In the genomic region with DNA sequence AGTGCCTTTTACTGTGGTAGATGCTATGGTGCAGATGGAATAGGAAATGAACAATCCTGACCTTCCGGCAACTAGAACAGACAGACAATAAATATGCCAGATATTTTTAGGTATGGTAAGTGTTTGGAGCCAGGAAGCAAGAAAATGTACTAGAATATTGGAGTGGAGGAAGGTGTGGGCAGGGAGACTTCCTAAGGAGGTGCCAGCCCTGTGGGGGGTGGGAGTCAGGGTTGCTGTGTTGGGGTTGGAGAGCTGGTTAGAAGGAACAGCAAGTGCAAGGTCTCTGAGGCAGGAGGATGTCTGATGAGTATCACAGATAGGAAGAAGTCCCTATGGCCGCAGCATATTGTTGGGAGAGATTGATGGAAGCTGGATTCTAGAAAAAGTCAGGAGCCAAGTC, we compare ENCODE assay signal across 31 mouse cellular contexts. TPM values are rescaled to one million over a fixed set of nuclear protein-coding genes. Genes with fewer than 3 reads are reported as not detected.
DNase-seq lines count a peak whose midpoint lies in the region; ATAC-seq lines count a peak whose summit lies in the region.
"Had no signal": no experiment of that assay in that cellular context is flagged by ENCODE, and none has a peak within 500 bp of the region (broad histone marks: within the 10 kb centered on the region; RNA-seq: fewer than 3 reads in every experiment).

No protein-coding gene starts in this region.

- H3K9me3 ChIP-seq in kidney, embryonic 16.5 days (ENCODE audit: low read length) = no peaks in the 10 kb centered on the region
- no peaks in the 10 kb centered on the region for H3K9me3 ChIP-seq in lung, embryonic 16.5 days (ENCODE audit: control insufficient read depth, low read length)
- H3K9me3 ChIP-seq: embryonic facial prominence, embryonic 13.5 days; forebrain, embryonic 10.5 days; forebrain, embryonic 15.5 days; heart, embryonic 13.5 days; limb, embryonic 12.5 days; liver, embryonic 15.5 days; stomach, embryonic 15.5 days had no signal

- ATAC-seq in kidney, embryonic 16.5 days (ENCODE audit: low FRiP score, low TSS enrichment) = no peak
- ATAC-seq in lung, embryonic 16.5 days (ENCODE audit: low read depth) = 0 out of 2 replicates have a peak, but pooled peaks have one; percentile 31
- ATAC-seq: forebrain, embryonic 15.5 days; intestine, postnatal 0 days; midbrain, embryonic 16.5 days; Patski had no signal

- 61% methylated on average over 2 of the region's 2 CpGs for WGBS in kidney, embryonic 16.5 days
- 70% methylated on average over 2 of the region's 2 CpGs for whole genome bisulfite sequencing in lung, embryonic 16.5 days

- H3K27ac ChIP-seq in kidney, embryonic 16.5 days (ENCODE audit: low read length) = no peak overlapping the region
- H3K27ac ChIP-seq in lung, embryonic 16.5 days (ENCODE audit: low read length) = no peak overlapping the region
- H3K27ac ChIP-seq: embryonic facial prominence, embryonic 13.5 days; forebrain, embryonic 10.5 days; forebrain, embryonic 15.5 days; heart, embryonic 13.5 days; hindbrain, embryonic 14.5 days; layer of hippocampus, adult 2 months; limb, embryonic 12.5 days; liver, embryonic 15.5 days; stomach, embryonic 15.5 days had no signal

- H3K4me1 ChIP-seq in kidney, embryonic 16.5 days (ENCODE audit: insufficient read depth, low read length) = peaks cover 10% of the 10 kb centered on the region
- H3K4me1 ChIP-seq in lung, embryonic 16.5 days (replicated peaks; ENCODE audit: control insufficient read depth, insufficient read depth, low read length) = peaks cover 3% of the 10 kb centered on the region; the same call in 1 of the 2 replicates
- H3K4me1 ChIP-seq: liver, embryonic 15.5 days had no signal

- DNase-seq in adrenal gland, postnatal 36 days = peak; percentile 10 to 28
- DNase-seq in adrenal gland, adult 8-10 months = no peak
- DNase-seq in kidney, postnatal 10 days = peak; percentile 29
- no peak for DNase-seq in lung, postnatal 14 days
- DNase-seq in kidney, postnatal 36 days = peak; percentile 22 to 33
- DNase-seq: cerebellum, adult 11-12 months; cerebellum, adult 9-11 months; gastrocnemius, postnatal 10 days; heart, postnatal 10 days; lung, embryonic 14.5 days; lung, postnatal 36 days had no signal

- H3K4me3 ChIP-seq in kidney, embryonic 16.5 days (ENCODE audit: low read length) = no peak overlapping the region
- no peak overlapping the region for H3K4me3 ChIP-seq in lung, embryonic 16.5 days (ENCODE audit: low read length)
- H3K4me3 ChIP-seq: embryonic facial prominence, embryonic 13.5 days; forebrain, embryonic 10.5 days; forebrain, embryonic 15.5 days; heart, embryonic 13.5 days; layer of hippocampus, adult 2 months; limb, embryonic 12.5 days; liver, embryonic 15.5 days; stomach, embryonic 15.5 days had no signal

- H3K4me2 ChIP-seq in kidney, embryonic 16.5 days (replicated peaks; ENCODE audit: low read depth, low read length) = no peak overlapping the region
- H3K4me2 ChIP-seq in lung, embryonic 16.5 days (ENCODE audit: low read depth, low read length) = no peak overlapping the region
- H3K4me2 ChIP-seq: embryonic facial prominence, embryonic 13.5 days; forebrain, embryonic 15.5 days; heart, embryonic 13.5 days; hindbrain, embryonic 14.5 days; limb, embryonic 12.5 days; liver, embryonic 15.5 days; lung, embryonic 14.5 days; midbrain, embryonic 11.5 days; stomach, embryonic 15.5 days had no signal

- no peak overlapping the region for H3K9ac ChIP-seq in kidney, embryonic 16.5 days (replicated peaks; ENCODE audit: low read length)
- H3K9ac ChIP-seq in lung, embryonic 16.5 days (ENCODE audit: low read length) = no peak overlapping the region
- H3K9ac ChIP-seq: embryonic facial prominence, embryonic 13.5 days; forebrain, embryonic 15.5 days; heart, embryonic 13.5 days; hindbrain, embryonic 14.5 days; limb, embryonic 12.5 days; liver, embryonic 15.5 days; lung, embryonic 14.5 days; stomach, embryonic 15.5 days had no signal

- H3K36me3 ChIP-seq in kidney, embryonic 16.5 days (ENCODE audit: insufficient read depth, low read length) = no peaks in the 10 kb centered on the region
- no peaks in the 10 kb centered on the region for H3K36me3 ChIP-seq in lung, embryonic 16.5 days (ENCODE audit: control insufficient read depth, insufficient read depth, low read length)
- H3K36me3 ChIP-seq: embryonic facial prominence, embryonic 13.5 days; forebrain, embryonic 10.5 days; forebrain, embryonic 15.5 days; heart, embryonic 13.5 days; limb, embryonic 12.5 days; liver, embryonic 15.5 days; stomach, embryonic 15.5 days had no signal

- no peaks in the 10 kb centered on the region for H3K27me3 ChIP-seq in kidney, embryonic 16.5 days (ENCODE audit: insufficient read depth, low read length)
- no peaks in the 10 kb centered on the region for H3K27me3 ChIP-seq in lung, embryonic 16.5 days (ENCODE audit: control insufficient read depth, insufficient read depth, low read depth, low read length)
- H3K27me3 ChIP-seq: embryonic facial prominence, embryonic 13.5 days; forebrain, embryonic 15.5 days; heart, embryonic 13.5 days; limb, embryonic 12.5 days; liver, embryonic 15.5 days; Patski; stomach, embryonic 15.5 days had no signal

RNA-seq across cellular contexts. Expression of gene Rhbdl2, which starts 5.0 kb away (rescaled TPM):
- total RNA-seq in adrenal gland, postnatal 36 days (2021) = 1 to 10 TPM; 1.1 to 2.7 TPM
- total RNA-seq in adrenal gland, adult 8-10 months (2022) = 1 to 10 TPM in 2 of 4 experiments, under 1 TPM in 2; 0.38 to 2.4 (median 1.2) TPM
- 6.8 and 7.2 TPM in 2 replicates for polyA plus RNA-seq in kidney, embryonic 16.5 days (2015; fragmentation: Nextera tagmentation; extraction: Ambion mirVana)
- polyA plus RNA-seq in lung, embryonic 16.5 days (2015; fragmentation: Nextera tagmentation; extraction: Ambion mirVana) = 1.3 and 1.6 TPM in 2 replicates
- total RNA-seq: hematopoietic stem cell, adult 5-6 weeks; megakaryocyte, adult 5-6 weeks; MEL; neutrophil, adult 5-6 weeks had no signal
- polyA plus RNA-seq: liver, adult 2 months; liver, embryonic 15.5 days had no signal

RNA-seq across cellular contexts. Expression of gene Akirin1, which starts 42.5 kb away (rescaled TPM):
- 10 to 100 TPM; 62.6 to 74.8 TPM for total RNA-seq in adrenal gland, postnatal 36 days (2021)
- 10 to 100 TPM; 70.9 to 77.6 (median 71.6) TPM for total RNA-seq in adrenal gland, adult 8-10 months (2022)
- 42.3 and 42.7 TPM in 2 replicates for polyA plus RNA-seq in kidney, embryonic 16.5 days (2015; fragmentation: Nextera tagmentation; extraction: Ambion mirVana)
- 29.9 and 37.8 TPM in 2 replicates for polyA plus RNA-seq in lung, embryonic 16.5 days (2015; fragmentation: Nextera tagmentation; extraction: Ambion mirVana)

Comparison
In these comparisons a context has a peak if more than half of its experiments do, and no peak if none do; other contexts are left out.
1. DNase-seq: peak in adrenal gland, postnatal 36 days (2 of 2), kidney, postnatal 10 days (single experiment) and kidney, postnatal 36 days (2 of 2); none in adrenal gland, adult 8-10 months (single experiment) and lung, postnatal 14 days (single experiment).